Mouse (Mus musculus) telencephalon, adult 2 months (tissue): Measurements from ENCODE around the gene Pik3r5.

ENCODE experiments used
- DNase-seq: peaks from one replicate; pipeline ENCODE4 v3.0.0-alpha.2; 2011; ENCODE audit warnings: low read depth, low spot score

Pik3r5 gene

GRCm38 (mm10) chr11:68485206-68485942 lies 53.5 kb downstream of the Pik3r5 start:
- DNase-seq = peak; percentile 58

- no peak for DNase-seq
These were observed 54.2 kb downstream of the Pik3r5 start for GRCm38 (mm10) chr11:68486093-68486492.

GRCm38 (mm10) chr11:68487720-68488119 lies 55.8 kb downstream of the Pik3r5 start:
- no peak for DNase-seq

GRCm38 (mm10) chr11:68488256-68488824 lies 56.4 kb downstream of the Pik3r5 start:
- no peak for DNase-seq

GRCm38 (mm10) chr11:68489236-68489635 lies 57.3 kb downstream of the Pik3r5 start:
- DNase-seq = no peak

- no peak for DNase-seq
These were observed 60.7 kb downstream of the Pik3r5 start for GRCm38 (mm10) chr11:68492592-68492991.

- no peak for DNase-seq
These were observed 61.8 kb downstream of the Pik3r5 start for GRCm38 (mm10) chr11:68493760-68494159.

- no peak for DNase-seq
These were observed 65.2 kb downstream of the Pik3r5 start for GRCm38 (mm10) chr11:68497081-68497480.

GRCm38 (mm10) chr11:68498517-68498916 lies 66.6 kb downstream of the Pik3r5 start:
- no peak for DNase-seq

GRCm38 (mm10) chr11:68498999-68499699 lies 67.2 kb downstream of the Pik3r5 start:
- DNase-seq = no peak

- no peak for DNase-seq
These were observed 69.0 kb downstream of the Pik3r5 start for GRCm38 (mm10) chr11:68500949-68501350.

- DNase-seq = no peak
These were observed 70.5 kb downstream of the Pik3r5 start for GRCm38 (mm10) chr11:68502408-68502807.

GRCm38 (mm10) chr11:68502902-68503629 lies 71.1 kb downstream of the Pik3r5 start, which contains the start of gene Pik3r6:
TSS of gene Pik3r6 (plus strand) at chr11:68503019.
- DNase-seq = no peak

GRCm38 (mm10) chr11:68504913-68505312 lies 73.0 kb downstream of the Pik3r5 start:
- DNase-seq = no peak

GRCm38 (mm10) chr11:68507246-68507645 lies 75.3 kb downstream of the Pik3r5 start:
- DNase-seq = no peak

- DNase-seq = no peak
These were observed 76.7 kb downstream of the Pik3r5 start for GRCm38 (mm10) chr11:68508619-68509018.

- DNase-seq = no peak
These were observed 77.3 kb downstream of the Pik3r5 start for GRCm38 (mm10) chr11:68509194-68509593.

GRCm38 (mm10) chr11:68513969-68514368 lies 82.0 kb downstream of the Pik3r5 start:
- peak; percentile 33 for DNase-seq

GRCm38 (mm10) chr11:68519362-68519761 lies 87.4 kb downstream of the Pik3r5 start:
- no peak for DNase-seq

GRCm38 (mm10) chr11:68519815-68520214 lies 87.9 kb downstream of the Pik3r5 start:
- no peak for DNase-seq

- DNase-seq = no peak
These were observed 88.5 kb downstream of the Pik3r5 start for GRCm38 (mm10) chr11:68520439-68520838.

- no peak for DNase-seq
These were observed 89.4 kb downstream of the Pik3r5 start for GRCm38 (mm10) chr11:68521352-68521751.
